Mouse (Mus musculus) lung, embryonic 14.5 days (tissue): ENCODE results near the gene Otud7b. TPM values are rescaled to one million over a fixed set of nuclear protein-coding genes. Genes with fewer than 3 reads are reported as not detected.
A peak's percentile ranks its signal among the peaks of the same experiment; 100 is the strongest.

Source experiments
- ATAC-seq: fragments of 200-750 bp; cut with Nextera tagmentation; 2 replicates; pipeline ENCODE4 v1.8.0; 2017; ENCODE audit warnings: mild to moderate bottlenecking, moderate TSS enrichment, moderate library complexity; ENCODE audit not compliant: insufficient read depth
- DNase-seq: peaks from one replicate; pipeline ENCODE4 v3.0.0-alpha.2; 2015
- H3K27ac ChIP-seq: fragments of 300-500 bp; sonication (generic); 2 replicates; pipeline ENCODE4 v1.5.1; 2014; ENCODE audit warnings: low read depth, mild to moderate bottlenecking, moderate library complexity
- H3K27me3 ChIP-seq: fragments of 300-500 bp; sonication (generic); 2 replicates; pipeline ENCODE4 v1.6.1; 2014; ENCODE audit warnings: low read length, control low read depth; ENCODE audit not compliant: insufficient read depth
- H3K36me3 ChIP-seq: fragments of 300-500 bp; sonication (generic); 2 replicates; pipeline ENCODE4 v1.6.1; 2014; ENCODE audit warnings: control low read depth; ENCODE audit not compliant: insufficient read depth
- H3K4me1 ChIP-seq: fragments of 300-500 bp; sonication (generic); 2 replicates; pipeline ENCODE4 v1.6.1; 2014; ENCODE audit warnings: antibody characterized with exemption, control low read depth; ENCODE audit not compliant: insufficient read depth
- H3K4me2 ChIP-seq: fragments of 300-500 bp; sonication (generic); 2 replicates; pipeline ENCODE4 v1.6.1; 2014; ENCODE audit warnings: mild to moderate bottlenecking
- H3K4me3 ChIP-seq: fragments of 300-500 bp; sonication (generic); 2 replicates; pipeline ENCODE4 v1.5.1; 2014; ENCODE audit warnings: low read depth, low read length
- H3K9ac ChIP-seq: fragments of 300-500 bp; sonication (generic); 2 replicates; pipeline ENCODE4 v1.6.1; 2014
- H3K9me3 ChIP-seq: fragments of 300-500 bp; sonication (generic); 2 replicates; pipeline ENCODE4 v1.6.1; 2016; ENCODE audit warnings: low read depth, low read length, control low read depth
- CTCF ChIP-seq: IDR thresholded peaks from 2 replicates; pipeline ENCODE4 v1.5.1; 2016; ENCODE audit warnings: antibody characterized with exemption, low read depth
- WGBS: fragments of 180-500 bp; shearing (Covaris S2); extraction: QIAGEN DNeasy Blood & Tissue Kit; methylation state at CpG from one replicate; pipeline ENCODE4 v1.1.7; 2014; 5-methylcytosine and 5-hydroxymethylcytosine counted together
- polyA plus RNA-seq: library from polyadenylated mRNA; unstranded; fragments of >200 nt; fragmentation: Nextera tagmentation; extraction: Ambion mirVana; gene quantifications from 2 replicates; pipeline ENCODE4 v1.2.1, GENCODE M21; 2014

The Otud7b gene
- polyA plus RNA-seq, 1 experiment from 2014 or later, result 18.9 TPM

DNA sequence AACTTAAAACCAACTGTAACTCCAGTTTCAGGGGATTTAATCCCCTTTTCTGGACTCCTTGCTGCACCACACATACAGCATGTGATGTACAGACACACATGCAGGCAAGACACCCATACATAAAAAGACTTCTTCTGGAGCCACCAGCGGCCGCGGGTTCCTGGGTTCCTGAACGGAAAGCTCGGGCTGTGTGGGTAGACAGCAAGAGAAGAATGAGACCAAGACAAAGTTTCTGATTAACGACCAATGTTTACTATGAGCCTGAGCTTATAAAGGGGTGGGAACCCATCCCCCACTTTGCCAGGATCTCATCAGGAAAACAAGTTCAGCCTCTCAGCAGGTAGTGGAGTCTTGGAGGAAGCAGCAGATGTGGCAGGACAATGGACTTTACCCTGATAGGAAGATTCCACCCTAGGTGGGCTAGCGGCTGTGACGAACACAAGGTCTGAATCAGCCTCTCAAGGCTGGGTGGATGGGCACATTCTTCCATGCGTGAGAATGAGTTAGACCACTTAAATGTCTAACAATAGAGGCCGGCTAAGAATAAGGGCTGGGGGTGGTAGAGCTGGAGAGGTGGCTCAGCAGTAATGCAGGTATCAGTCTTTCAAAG, 20.1 kb upstream of the Otud7b start:
- no peak for ATAC-seq
- Histone ChIP-seq H3K9ac (no peak overlapping the region), H3K4me2 (no peak overlapping the region), H3K4me1 (no peaks in the 10 kb centered on the region), H3K36me3 (no peaks in the 10 kb centered on the region), H3K4me3 (no peak overlapping the region), H3K27ac (no peak overlapping the region), H3K27me3 (no peaks in the 10 kb centered on the region), H3K9me3 (no peaks in the 10 kb centered on the region)
- 72% methylated on average over 10 of the region's 10 CpGs for WGBS
- no peak for DNase-seq
- TF ChIP-seq CTCF, result no peak

DNA sequence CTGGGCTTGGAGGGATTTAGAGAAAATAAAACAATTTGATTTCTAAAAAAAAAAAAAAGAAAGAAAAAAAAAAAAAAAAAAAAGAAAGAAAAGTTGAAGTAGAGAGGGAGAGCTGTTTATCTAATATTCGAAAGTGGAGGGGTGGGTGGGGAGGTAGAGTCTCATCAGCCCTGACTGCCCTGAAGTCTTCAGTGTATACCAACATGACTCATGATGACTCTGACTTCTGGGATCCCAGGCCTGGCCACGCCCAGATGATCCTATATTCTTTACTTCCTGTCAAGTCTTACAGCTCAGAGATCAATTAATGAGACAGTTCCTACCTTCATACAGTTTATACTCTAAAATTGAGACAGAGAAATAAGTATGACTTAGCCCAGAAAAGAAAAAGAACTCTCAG, 17.1 kb upstream of the Otud7b start:
- Histone ChIP-seq H3K4me2 (no peak overlapping the region), H3K36me3 (no peaks in the 10 kb centered on the region), H3K27me3 (no peaks in the 10 kb centered on the region), H3K27ac (no peak overlapping the region), H3K4me1 (no peaks in the 10 kb centered on the region), H3K4me3 (no peak overlapping the region), H3K9me3 (no peaks in the 10 kb centered on the region), H3K9ac (no peak overlapping the region)
- WGBS, result 64% methylated on average over 2 of the region's 2 CpGs
- no peak for TF ChIP-seq CTCF
- DNase-seq (no peak), ATAC-seq (no peak)

DNA sequence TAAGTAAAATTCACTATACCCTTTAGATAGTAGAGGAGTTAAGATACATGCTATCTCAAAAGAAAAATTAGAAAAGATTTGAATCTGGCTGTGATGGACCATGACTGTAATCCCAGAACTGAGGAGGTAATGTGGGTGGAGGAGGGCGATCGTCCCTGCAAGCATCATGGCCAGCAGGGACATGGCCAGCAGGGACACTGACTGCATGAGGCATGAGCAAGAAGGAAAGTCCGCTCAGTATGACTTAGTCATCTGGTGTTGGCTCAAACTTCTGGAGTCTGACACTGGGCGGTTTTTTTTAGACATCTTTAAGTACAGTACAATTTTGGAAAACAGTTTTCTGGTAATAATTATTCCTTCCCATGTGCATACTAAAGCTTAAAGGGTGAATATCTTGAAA, 16.5 kb upstream of the Otud7b start:
- no peaks in the 10 kb centered on the region for H3K36me3 ChIP-seq
- H3K9ac ChIP-seq, result no peak overlapping the region
- 73% methylated on average over 4 of the region's 4 CpGs for WGBS
- H3K27me3 ChIP-seq, result no peaks in the 10 kb centered on the region
- no peak overlapping the region for H3K27ac ChIP-seq
- no peak for TF ChIP-seq CTCF
- H3K4me2 ChIP-seq, result no peak overlapping the region
- H3K4me1 ChIP-seq, result no peaks in the 10 kb centered on the region
- no peak for DNase-seq
- no peak for ATAC-seq
- no peak overlapping the region for H3K4me3 ChIP-seq
- no peaks in the 10 kb centered on the region for H3K9me3 ChIP-seq

DNA sequence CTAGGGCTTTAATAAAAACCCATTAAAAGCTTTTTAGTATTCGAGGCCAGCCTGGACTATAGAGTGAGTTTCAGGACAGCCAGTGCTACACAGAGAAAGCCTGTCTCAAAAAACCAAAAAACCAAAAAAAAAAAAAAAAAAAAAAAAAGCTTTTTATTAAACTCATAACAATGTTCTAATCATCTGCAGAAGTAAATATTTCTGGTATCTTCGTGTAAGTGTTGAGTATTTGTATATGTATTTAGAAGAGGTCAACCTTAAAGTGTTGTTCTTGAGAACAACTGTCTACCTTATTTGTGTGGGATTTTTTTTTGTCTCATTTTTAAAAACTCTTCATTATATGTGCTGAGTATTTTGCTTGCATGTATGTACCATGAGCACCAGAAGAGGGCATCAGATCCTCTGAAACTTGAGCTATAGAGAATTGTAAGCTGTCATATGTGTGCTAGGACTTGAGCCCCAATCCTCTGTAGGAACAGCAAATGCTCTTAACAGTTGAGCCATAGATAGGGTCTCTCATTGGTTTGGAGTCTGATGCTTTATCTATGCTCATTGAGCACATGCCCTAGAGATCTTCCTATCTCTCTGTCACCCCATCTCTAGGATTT, 14.3 kb upstream of the Otud7b start:
- H3K9me3 ChIP-seq, result no peaks in the 10 kb centered on the region
- H3K36me3 ChIP-seq, result no peaks in the 10 kb centered on the region
- H3K4me1 ChIP-seq, result no peaks in the 10 kb centered on the region
- no peak for ATAC-seq
- no peak overlapping the region for H3K27ac ChIP-seq
- no peak overlapping the region for H3K4me2 ChIP-seq
- H3K4me3 ChIP-seq, result no peak overlapping the region
- peak; percentile 55 for TF ChIP-seq CTCF
- H3K9ac ChIP-seq, result no peak overlapping the region
- WGBS, result 41% methylated on average over 2 of the region's 2 CpGs
- H3K27me3 ChIP-seq, result no peaks in the 10 kb centered on the region
- DNase-seq, result peak; percentile 60

DNA sequence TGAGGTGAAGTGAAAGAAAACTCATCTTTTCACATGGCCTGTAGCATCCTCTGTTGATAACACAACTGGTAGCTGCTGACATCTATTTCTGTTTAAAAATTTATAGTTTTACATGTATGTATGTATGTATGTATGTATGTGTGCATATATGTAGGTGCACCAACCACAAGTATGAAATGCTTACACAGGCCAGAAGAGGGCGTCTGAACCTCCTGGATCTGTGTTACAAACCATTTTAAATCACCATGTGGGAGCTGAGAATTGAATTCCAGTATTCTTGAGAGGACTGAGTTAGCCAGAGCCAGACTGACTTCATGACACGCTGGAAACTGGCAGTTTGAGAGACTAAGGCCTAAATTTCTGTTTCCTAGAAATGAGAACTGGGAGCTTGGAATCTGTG, 13.2 kb upstream of the Otud7b start:
- peak; percentile 29; the same call in 1 of the 2 replicates for TF ChIP-seq CTCF
- Histone ChIP-seq H3K4me2 (no peak overlapping the region), H3K27ac (no peak overlapping the region), H3K9ac (no peak overlapping the region), H3K9me3 (no peaks in the 10 kb centered on the region), H3K4me3 (no peak overlapping the region), H3K36me3 (no peaks in the 10 kb centered on the region), H3K4me1 (no peaks in the 10 kb centered on the region), H3K27me3 (no peaks in the 10 kb centered on the region)
- no peak for DNase-seq
- WGBS, result 68% methylated on average over 2 of the region's 2 CpGs
- no peak for ATAC-seq

DNA sequence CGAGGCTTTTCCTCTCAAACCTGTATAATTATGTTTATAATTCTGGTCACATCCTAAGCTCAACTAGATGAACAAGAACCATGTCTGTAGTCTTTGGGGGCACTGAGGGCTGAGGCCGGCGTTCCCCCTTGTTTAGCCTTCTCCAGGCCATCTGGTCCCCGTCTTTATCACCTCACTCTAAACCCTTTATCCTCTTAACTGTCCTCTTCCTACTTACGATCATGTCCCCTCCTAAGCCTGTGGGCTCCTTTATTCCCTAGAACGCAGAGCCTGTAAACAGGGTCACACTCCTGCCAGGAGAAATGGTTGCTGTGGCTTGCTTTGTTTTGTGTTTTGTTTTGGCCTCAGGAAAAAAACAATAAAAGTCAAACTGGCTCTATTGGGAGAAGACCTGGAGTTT, 12.4 kb upstream of the Otud7b start:
- Histone ChIP-seq H3K4me1 (no peaks in the 10 kb centered on the region), H3K4me2 (no peak overlapping the region), H3K9ac (no peak overlapping the region), H3K4me3 (no peak overlapping the region), H3K27me3 (no peaks in the 10 kb centered on the region), H3K36me3 (no peaks in the 10 kb centered on the region), H3K27ac (no peak overlapping the region), H3K9me3 (no peaks in the 10 kb centered on the region)
- no peak for ATAC-seq
- WGBS, result 50% methylated on average over 6 of the region's 6 CpGs
- DNase-seq, result no peak
- TF ChIP-seq CTCF, result no peak

DNA sequence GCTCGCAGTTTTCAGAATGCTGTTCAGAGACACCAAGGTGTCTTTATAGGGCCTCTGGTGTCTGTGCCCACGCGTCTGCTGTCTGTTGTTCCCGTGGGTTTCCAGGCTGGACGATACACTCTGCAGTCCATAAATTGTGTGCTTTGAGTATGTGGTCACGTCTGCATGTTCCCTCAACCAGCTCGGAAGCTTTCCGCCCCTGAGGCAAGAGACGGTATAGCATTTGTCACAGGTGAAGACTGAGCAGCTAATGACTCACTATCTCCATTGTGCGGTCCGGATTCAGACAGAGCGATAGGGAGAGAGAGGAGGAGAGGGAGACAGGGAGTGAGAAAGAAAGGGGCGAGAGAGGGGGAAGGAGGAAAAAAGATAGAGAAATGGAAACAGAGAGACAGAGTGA, 10.8 kb upstream of the Otud7b start:
- peaks cover under 1% of the 10 kb centered on the region; the same call in 1 of the 2 replicates for H3K4me1 ChIP-seq
- ATAC-seq (no peak; the same call in 1 of the 2 replicates), DNase-seq (no peak)
- no peak overlapping the region for H3K4me3 ChIP-seq
- H3K9me3 ChIP-seq, result no peaks in the 10 kb centered on the region
- no peak overlapping the region for H3K4me2 ChIP-seq
- TF ChIP-seq CTCF, result 0 out of 2 replicates have a peak, but pooled peaks have one; percentile 7
- no peaks in the 10 kb centered on the region for H3K36me3 ChIP-seq
- H3K9ac ChIP-seq, result no peak overlapping the region
- no peaks in the 10 kb centered on the region for H3K27me3 ChIP-seq
- WGBS, result 52% methylated on average over 13 of the region's 13 CpGs
- no peak overlapping the region for H3K27ac ChIP-seq
